Mouse (Mus musculus): ENCODE data around the gene Gbgt1.
A peak's percentile ranks its signal among the peaks of the same experiment; 100 is the strongest.
"Not testable (repeated sequence)": the region's sequence is repeated elsewhere in the genome, so short reads cannot be mapped to it uniquely, and the experiment has no call there.

Gene Gbgt1

GRCm38 (mm10) chr2:28502987-28503386 lies 6.3 kb downstream of the Gbgt1 start:
- no peak for DNase-seq (ENCODE audit: low spot score)

- no peak for DNase-seq (ENCODE audit: low spot score)
Observed at GRCm38 (mm10) chr2:28504676-28505075, 8.0 kb downstream of the Gbgt1 start.

DNA sequence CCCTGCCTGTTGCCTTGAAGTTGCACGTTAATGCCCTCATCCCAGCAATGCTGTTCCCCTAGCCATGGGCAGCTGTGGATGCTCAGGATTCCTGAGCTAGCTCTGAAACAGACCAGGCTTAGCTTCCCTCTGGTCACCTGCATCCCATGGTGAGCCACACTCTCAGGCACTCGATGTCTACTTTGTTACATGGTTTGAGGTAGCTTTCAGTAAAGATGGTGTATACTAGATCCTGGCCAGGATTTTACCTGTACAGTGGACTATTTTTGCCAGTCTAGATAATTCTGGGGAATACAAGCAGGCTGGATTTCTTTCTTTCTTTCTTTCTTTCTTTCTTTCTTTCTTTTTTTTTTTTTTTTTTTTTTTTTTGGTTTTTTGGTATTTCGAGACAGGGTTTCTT lies 9.1 kb downstream of the Gbgt1 start, which contains the start of gene Gm10134:
Gm10134 (plus strand) TSS at position 301 of the 400 bp plus-strand sequence.
- no peak for DNase-seq (ENCODE audit: low spot score)

GRCm38 (mm10) chr2:28506291-28506690 lies 9.6 kb downstream of the Gbgt1 start:
- no peak for DNase-seq (ENCODE audit: low spot score)

DNA sequence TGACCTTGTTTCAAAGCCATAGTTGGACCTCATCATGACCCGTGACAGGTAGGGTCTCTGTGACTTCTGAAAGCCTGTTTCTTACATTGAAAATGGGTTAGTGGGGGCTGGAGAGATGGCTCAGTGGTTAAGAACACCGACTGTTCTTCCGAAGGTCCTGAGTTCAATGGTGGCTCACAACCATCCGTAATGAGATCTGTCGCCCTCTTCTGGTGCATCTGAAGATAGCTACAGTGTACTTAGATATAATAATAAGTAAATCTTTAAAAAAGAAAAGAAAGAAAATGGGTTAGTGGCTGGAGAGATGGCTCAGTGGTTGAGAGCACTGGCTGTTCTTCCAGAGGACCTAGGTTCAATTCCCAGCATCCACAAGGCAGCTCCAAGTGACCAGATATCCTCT lies 14.9 kb downstream of the Gbgt1 start:
- not testable (repeated sequence) for DNase-seq (ENCODE audit: low spot score)

DNA sequence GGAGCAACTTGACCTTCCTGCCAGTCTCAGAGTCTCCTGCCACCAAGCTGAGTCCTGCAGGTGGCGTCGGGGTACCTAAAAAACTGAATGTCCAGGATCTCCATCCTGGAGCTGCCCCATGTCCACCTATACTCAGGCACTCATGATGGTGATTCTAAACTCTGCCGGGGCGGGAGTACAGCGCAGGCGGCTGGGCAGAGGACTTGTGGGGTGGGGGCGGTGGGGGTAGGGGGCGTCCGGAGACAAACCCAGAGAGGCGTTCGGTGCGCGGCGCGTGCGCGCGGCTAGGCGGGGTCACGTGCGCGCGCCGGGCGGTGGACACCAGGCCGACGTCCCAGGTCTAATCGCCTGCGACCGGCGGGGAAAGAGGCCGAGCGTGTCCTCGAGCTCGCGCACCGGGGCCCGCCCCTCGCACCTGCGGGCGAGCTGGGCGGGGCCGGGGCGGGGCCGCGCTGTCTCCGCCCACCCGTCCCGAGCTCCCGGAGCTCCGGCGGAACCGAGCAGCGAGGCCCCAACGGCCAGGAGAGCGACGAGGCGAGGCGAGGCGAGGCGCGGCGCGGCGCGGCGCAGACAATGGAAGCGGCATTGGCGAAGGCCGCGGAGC lies 16.2 kb downstream of the Gbgt1 start, which contains the start of gene Ralgds:
Ralgds (plus strand) TSS at position 328 of the 604 bp plus-strand sequence.
- DNase-seq (ENCODE audit: low spot score) = no peak

GRCm38 (mm10) chr2:28513431-28514370 lies 17.0 kb downstream of the Gbgt1 start:
- no peak for DNase-seq (ENCODE audit: low spot score)

DNA sequence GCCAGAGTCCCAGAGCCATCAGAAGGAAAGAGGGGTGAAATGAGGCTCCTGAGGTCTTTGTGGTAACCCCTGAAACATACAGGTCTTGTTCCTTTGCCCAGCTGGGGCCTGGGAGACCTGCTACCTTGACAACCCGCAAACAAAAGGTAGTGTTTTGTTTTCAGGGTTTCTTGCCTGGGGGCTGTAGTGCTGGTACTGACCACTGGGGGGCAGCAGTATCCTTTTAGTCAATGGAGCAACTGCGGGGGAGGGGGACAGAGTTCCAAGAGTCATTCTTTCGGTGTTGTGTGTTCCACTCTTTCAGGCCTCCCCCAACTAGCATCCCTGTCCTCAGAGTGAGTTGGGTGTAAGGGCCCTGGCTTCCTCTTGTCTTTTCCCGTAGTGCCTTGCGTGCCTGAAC lies 17.8 kb downstream of the Gbgt1 start:
- DNase-seq (ENCODE audit: low spot score) = peak; percentile 81

DNA sequence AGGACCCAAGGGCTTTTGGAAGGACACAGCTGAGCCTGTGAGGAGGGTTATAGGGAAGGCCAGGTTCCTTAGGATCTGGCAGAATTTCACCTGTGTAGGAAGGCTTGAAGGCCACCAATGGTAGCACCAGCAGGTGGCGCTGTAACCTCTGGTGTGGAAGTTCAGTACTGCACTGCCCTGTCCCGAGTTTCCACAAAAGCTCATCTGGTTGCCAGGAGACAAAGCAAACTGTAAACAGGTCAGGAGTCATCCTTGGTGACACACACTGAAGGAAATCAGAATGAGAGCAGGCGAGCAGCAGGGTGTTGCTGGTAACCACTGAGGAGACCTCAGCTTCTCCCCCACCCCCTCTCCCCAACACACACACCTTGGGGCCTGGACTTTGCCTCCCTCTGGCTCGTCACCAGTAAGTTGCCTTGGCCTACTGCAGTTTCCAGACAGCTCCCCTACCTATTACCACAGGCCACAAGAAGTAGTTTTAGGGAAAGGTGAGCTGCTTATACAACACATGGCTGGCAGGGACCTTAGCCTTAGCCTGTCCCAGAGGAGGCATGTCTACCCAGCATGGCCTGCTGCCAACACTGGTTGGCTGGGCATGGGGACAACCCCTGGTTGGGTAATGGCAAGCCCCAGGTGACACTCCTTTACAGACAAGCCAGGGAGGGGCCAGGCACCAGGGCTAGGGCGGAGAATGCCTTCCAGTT lies 20.7 kb downstream of the Gbgt1 start:
- no peak for DNase-seq (ENCODE audit: low spot score)

- DNase-seq (ENCODE audit: low spot score) = no peak
Observed at GRCm38 (mm10) chr2:28518231-28518630, 21.5 kb downstream of the Gbgt1 start.

- DNase-seq (ENCODE audit: low spot score) = no peak
Observed at GRCm38 (mm10) chr2:28520581-28520980, 23.9 kb downstream of the Gbgt1 start.

DNA sequence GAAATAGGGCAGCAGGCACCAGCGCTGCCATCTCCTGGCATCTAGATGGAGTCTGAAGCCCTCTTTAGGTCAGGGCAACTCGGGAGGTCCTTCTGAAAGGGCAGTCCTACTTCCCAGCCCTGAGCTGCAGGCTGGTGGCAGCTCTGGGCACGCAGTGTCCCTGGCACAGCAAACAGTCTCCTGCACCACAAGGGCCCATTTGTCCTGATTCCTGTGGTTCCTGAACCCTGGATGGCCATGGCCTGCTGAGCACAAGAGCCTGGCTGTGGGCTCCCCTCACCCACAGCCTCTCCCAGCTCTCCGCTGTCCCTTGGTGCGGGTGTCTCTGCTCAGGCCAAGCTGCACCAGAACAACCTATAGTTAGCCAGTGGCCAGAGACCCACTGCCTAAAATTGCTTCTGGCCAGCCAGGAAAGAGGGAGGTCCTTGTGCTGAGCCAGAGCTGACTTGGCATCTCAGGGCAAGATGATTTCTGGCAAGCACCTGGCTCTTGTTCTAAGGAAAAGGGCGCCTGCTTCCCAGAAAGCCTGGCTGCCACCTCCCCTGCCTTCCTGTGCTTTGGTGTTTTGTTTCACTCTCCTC lies 25.0 kb downstream of the Gbgt1 start:
- DNase-seq (ENCODE audit: low spot score) = no peak

DNA sequence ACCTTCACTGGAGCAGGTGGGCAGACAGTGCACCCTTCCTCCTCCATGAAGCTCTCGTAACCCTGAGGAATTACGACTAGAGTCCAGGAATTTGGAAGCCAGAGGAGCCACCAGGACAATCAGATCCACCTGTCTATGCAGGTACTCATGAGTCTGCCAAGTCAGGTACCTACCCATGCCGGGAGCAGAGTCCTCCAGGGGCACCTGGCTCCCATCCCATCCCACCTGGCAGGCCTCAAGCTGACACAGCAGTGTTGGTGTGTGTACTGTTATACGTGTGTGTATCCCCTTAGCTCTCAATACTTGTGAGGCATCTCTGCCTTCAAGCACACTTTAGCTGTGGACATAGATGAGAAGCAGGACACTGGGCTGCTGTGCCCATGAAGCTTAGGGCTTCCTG lies 25.5 kb downstream of the Gbgt1 start:
- no peak for DNase-seq (ENCODE audit: low spot score)

DNA sequence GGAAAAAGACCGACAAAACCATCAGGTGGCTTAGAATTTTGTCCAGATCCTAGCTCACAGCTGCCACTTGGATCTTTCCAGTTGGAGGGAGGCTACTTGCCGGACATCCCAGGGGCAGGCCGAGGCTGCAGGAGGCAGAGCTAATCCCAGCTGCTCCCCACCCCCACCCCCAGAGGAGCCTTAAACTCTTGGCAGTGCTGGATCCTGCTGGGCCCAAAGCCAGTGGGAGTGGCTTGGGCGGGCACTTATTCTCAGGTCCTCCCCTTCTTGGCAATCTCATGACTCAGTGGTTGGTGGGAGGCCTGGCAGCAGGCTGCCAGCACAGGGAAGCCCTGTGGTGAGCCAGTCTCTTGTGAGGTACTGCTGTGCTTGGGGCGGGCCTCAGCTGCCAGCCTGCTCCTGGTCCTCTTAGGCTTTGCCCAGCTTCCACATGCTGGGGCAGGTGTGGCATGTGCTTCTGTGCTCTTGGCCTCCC lies 27.0 kb downstream of the Gbgt1 start:
- peak; percentile 74 for DNase-seq (ENCODE audit: low spot score)

DNA sequence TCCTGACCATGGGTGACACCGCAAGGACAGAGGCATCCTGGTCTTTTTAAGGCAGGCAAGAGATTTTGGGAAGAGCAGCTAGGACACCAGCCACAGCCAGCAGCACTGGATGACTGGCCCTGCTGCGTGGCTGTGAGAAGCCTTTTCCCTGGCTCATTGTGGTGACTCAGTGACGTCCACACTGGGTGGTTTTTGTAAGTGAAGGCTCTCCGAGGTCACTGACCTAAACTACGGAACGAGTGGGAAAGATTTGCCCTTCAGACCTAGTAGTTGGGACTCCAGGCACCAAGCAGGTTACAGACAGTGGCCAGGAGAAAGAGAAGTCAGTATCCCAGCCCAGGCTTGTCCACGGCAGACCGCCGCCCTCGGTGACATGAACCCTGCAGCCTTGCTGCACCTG lies 27.7 kb downstream of the Gbgt1 start:
- DNase-seq (ENCODE audit: low spot score) = no peak

- no peak for DNase-seq (ENCODE audit: low spot score)
Observed at GRCm38 (mm10) chr2:28525219-28525942, 28.7 kb downstream of the Gbgt1 start.

GRCm38 (mm10) chr2:28525943-28526876 lies 29.5 kb downstream of the Gbgt1 start:
- no peak for DNase-seq (ENCODE audit: low spot score)

- DNase-seq (ENCODE audit: low spot score) = no peak
Observed at GRCm38 (mm10) chr2:28527436-28528353, 31.0 kb downstream of the Gbgt1 start.

GRCm38 (mm10) chr2:28528354-28528730 lies 31.7 kb downstream of the Gbgt1 start:
- no peak for DNase-seq (ENCODE audit: low spot score)
